Mouse (Mus musculus) ovary, postnatal 14 days (tissue): ENCODE data around the gene Kcnj2.

ENCODE experiments used
- DNase-seq: peaks from one replicate; pipeline ENCODE4 v3.0.0; 2022; ENCODE audit warnings: low spot score

The Kcnj2 gene

DNA sequence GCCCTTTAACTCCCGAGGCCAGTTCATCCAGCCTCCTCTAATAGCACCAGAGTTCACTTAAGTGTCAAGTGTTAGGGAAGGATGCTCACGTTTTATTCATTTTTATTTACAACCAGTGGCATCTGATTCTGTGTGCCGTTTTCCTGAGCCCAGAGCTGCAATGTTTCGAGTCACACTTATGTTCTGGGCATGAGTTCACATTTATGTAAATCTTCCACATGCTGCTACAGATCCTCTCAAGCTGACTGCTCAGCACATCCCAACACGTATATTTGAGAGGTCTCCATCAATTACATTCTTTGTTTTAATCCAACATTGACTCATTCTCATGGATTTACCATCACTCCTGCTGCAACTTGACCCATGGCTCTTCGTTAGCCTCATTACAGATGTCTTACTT is 25.2 kb downstream of the Kcnj2 start:
- no peak for DNase-seq

DNA sequence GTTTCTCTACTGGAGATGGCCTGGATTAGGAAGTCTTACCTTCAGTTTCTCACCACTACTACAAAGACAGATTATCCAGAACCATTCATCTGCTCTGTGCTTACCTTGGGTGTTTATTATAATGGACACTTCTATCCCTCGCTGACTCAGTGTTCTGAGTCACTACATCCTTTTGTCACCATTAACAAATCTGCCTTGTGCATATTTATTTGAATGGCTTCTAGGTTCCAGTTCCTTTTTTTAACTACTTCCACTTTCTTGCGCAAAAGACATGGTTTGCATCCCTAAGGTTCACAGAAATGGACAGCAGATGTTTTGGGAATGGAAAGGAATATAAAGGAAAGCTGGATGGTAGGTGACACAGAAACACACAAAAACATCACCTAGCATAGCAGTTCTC is 27.0 kb downstream of the Kcnj2 start:
- DNase-seq = no peak

DNA sequence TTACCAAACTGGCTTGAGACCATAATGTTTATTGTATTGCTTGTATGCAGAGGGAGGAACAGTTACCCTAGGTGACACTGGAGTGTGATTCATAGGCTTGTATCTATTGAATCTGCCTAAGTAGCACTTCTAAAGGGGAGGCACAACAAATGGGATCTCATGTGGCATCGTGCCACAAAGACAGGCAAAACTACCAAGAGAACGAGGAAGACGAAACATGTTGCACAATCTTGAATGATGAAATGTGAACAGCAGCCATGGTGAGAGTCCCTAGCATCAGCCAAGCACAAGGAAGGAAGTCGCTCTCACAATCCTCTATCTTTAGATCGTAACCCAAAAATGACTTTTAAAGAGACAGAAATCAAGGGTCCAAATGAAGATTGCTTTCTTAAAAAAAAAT is 30.6 kb downstream of the Kcnj2 start:
- no peak for DNase-seq

DNA sequence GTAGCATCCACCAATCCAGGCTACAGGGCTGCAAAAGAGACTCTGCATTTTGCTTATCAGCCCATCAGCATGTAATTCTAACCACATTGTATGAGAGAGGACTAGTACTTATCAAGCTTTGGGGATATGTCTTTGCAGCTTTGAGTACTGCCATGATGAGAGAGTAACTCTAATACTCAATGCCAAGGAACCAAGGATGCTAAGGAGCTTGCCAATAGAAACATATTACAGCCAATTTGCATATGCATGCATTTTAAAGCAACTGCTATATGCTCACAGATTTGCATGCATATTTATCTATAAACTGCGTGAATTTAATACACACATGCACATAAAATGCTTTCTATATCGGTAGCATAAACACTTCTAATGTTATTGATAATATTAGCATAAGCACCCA is 34.2 kb downstream of the Kcnj2 start:
- no peak for DNase-seq

DNA sequence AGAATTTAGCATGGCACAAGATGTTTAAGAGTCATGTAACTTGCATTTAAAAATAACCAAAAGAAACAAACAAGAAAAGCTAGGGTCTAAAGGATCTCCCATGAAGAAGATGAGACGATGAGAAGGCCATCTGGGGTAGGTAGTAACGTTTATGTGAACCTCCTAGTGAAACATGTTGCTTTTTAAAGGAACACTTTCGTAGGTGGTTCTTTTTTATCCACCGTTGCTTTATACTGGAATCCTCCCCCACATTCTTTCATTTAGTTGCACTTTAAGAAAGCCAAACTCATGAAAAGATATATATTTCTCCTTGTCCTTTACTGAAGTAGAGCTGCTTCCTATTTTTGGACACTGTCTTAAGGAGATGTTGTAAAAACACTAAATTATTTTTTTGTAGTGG is 34.7 kb downstream of the Kcnj2 start:
- DNase-seq = no peak

DNA sequence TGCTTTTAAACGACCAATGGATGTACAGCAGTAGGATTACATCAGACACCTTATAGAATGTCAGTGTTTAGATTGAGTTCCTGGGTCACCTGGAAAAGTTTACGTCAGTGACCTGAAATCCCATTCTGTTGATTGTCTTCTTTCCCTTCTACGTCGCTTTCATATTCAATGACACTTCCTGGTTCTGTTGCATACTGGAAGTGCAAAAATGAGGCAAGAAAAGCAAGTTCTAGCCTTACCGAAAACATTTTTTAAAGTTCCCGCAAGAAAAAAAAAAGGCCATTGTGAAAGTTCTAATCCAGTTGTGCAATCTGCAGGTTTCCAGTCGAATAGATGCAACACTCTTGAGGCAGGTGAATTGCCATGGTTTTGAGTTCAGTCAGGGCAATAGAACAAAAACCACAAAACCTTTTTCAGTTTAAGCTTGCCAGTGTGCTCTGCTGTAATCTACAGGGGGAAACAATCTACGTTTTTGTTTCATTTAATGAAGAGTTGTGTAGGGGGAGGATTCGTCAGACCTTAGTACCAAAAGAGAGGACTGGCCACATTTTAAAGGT is 35.7 kb downstream of the Kcnj2 start:
- DNase-seq = no peak

DNA sequence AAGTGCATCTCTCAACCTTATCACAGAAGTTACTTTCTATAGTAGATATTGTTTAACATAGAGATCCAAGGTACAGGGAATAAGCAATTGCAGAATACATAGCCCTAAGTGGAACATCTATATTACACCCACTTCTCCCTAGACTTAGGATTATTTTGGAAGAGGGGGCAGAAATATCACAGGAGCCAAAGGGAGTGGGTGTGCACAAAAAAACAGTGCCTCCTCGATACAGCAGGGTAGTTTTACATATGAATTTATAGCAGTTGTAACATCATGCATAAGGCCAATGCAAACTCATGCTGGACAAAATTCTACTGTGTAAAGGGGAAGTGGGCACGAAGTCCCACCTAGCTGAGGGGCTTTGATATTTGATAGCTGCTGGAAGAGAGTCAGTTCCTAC is 38.5 kb downstream of the Kcnj2 start:
- no peak for DNase-seq

DNA sequence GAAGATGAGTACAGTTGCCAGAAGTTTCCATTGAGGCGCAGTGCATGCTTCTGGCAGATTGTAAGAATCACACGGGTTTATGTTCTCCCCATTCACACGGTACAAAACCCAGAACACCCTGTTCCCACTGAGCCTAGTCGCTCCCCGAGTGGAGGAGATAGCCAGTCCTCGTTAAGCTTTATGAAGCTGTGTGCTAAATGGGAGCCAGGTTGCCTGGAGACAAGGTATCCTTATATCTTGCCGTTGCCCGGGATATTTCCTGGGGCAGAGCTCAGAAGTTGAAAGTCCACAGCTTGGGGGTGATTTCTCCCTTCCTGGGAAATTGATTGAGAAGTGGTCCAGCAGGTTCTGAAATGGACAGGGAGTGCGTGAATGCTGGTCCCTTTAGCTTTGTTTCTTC is 42.2 kb downstream of the Kcnj2 start:
- DNase-seq = no peak

DNA sequence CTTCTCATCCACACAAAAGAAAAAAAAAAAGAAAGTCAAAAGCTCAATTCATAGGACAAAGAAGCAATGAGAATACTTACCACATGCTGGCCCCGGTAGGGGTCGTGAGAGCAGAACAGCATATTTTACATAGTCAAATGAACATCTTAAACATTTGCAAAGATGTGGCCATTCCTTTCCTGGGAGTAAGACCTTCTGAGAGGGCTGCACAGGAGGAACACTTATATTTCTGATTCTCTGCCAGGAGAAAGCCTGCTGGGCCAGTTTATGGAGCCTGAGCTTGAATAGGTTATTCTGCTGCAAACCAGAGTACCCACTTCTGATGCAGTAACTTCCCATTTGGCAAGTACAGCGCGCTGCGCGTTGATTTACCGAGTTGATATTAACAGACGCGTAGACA is 55.5 kb downstream of the Kcnj2 start:
- peak; percentile 7 for DNase-seq

DNA sequence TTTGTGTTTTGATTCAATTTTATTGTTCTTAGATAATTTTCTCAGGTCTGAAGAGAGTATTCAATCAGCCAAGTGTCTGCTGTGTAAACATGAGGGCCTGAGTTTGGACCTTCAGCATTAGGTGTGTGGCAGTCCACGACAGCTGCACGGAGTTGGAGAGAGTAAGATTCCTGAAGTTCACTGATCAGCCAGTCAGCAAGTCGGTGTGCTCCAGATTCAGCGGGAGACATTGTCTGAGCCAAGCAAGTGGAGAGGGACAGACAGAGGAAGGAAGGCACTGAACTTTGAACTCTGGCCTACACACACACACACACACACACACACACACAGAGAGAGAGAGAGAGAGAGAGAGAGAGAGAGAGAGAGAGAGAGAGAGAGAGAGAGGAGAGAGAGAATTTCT is 57.4 kb downstream of the Kcnj2 start:
- no peak for DNase-seq

DNA sequence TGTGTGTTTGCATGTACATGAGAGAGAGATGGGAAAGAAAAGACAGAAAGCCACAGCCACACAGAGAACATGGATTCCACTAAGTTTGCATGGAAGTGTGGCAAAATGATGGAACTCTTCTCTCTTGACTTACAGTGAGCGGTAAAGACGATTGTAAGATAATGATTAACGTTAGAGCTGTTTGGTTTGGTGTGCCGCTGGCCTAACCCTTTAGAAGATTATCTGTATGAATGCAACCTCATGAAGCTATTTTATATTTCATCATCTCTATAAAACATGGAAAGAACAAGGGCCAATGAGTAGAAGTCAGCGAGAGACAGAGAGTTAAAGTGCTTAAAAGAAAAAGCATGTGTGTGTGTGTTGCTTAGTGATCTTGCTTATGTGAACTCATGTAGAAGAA is 60.0 kb downstream of the Kcnj2 start:
- DNase-seq = no peak
